Mouse (Mus musculus): ENCODE data around the gene Lsm4. TPM values are rescaled to one million over a fixed set of nuclear protein-coding genes. Genes with fewer than 3 reads are reported as not detected.

Gene Lsm4
- polyA plus RNA-seq, 1 experiment from 2014 or later: 269 TPM

GRCm38 (mm10) chr8:70682692-70683091 is 9.6 kb downstream of the Lsm4 start:
- Histone ChIP-seq H3K27ac (no peak overlapping the region), H3K27me3 (replicated peaks) (peaks cover 35% of the 10 kb centered on the region), H3K36me3 (peaks cover 29% of the 10 kb centered on the region), H3K4me2 (peak overlapping the region; percentile 40; the same call in 1 of the 2 replicates), H3K4me3 (no peak overlapping the region), H3K9ac (no peak overlapping the region), H3K4me1 (peaks cover 47% of the 10 kb centered on the region), H3K9me3 (replicated peaks) (no peaks in the 10 kb centered on the region)
- 60% methylated on average over 3 of the region's 3 CpGs for WGBS (ENCODE audit: insufficient replicate concordance)
- ATAC-seq: no peak

GRCm38 (mm10) chr8:70684291-70684690 is 11.2 kb downstream of the Lsm4 start:
- no peak overlapping the region for H3K4me2 ChIP-seq
- H3K27me3 ChIP-seq (replicated peaks): peaks cover 36% of the 10 kb centered on the region
- no peaks in the 10 kb centered on the region for H3K9me3 ChIP-seq (replicated peaks)
- H3K9ac ChIP-seq: no peak overlapping the region
- H3K36me3 ChIP-seq: peaks cover 13% of the 10 kb centered on the region
- H3K4me1 ChIP-seq: peaks cover 31% of the 10 kb centered on the region
- H3K27ac ChIP-seq: no peak overlapping the region
- no peak overlapping the region for H3K4me3 ChIP-seq
- no peak for ATAC-seq
- 57% methylated on average over 7 of the region's 7 CpGs for WGBS (ENCODE audit: insufficient replicate concordance)

- no peak overlapping the region for H3K27ac ChIP-seq
- peaks cover 15% of the 10 kb centered on the region for H3K4me1 ChIP-seq
- H3K4me3 ChIP-seq: no peak overlapping the region
- WGBS (ENCODE audit: insufficient replicate concordance): 78% methylated on average over 8 of the region's 8 CpGs
- H3K4me2 ChIP-seq: no peak overlapping the region
- H3K9ac ChIP-seq: no peak overlapping the region
- H3K36me3 ChIP-seq: no peaks in the 10 kb centered on the region
- H3K9me3 ChIP-seq (replicated peaks): no peaks in the 10 kb centered on the region
- no peak for ATAC-seq
- peaks cover 47% of the 10 kb centered on the region for H3K27me3 ChIP-seq (replicated peaks)
Measured at GRCm38 (mm10) chr8:70687576-70687975, 14.5 kb downstream of the Lsm4 start.

GRCm38 (mm10) chr8:70688136-70688535 is 15.1 kb downstream of the Lsm4 start:
- peaks cover 43% of the 10 kb centered on the region for H3K27me3 ChIP-seq (replicated peaks)
- H3K9ac ChIP-seq: no peak overlapping the region
- WGBS (ENCODE audit: insufficient replicate concordance): 72% methylated on average over 3 of the region's 3 CpGs
- no peak overlapping the region for H3K4me3 ChIP-seq
- ATAC-seq: no peak
- H3K4me1 ChIP-seq: peaks cover 20% of the 10 kb centered on the region
- no peaks in the 10 kb centered on the region for H3K36me3 ChIP-seq
- no peaks in the 10 kb centered on the region for H3K9me3 ChIP-seq (replicated peaks)
- H3K27ac ChIP-seq: no peak overlapping the region
- H3K4me2 ChIP-seq: no peak overlapping the region

- Histone ChIP-seq H3K36me3 (no peaks in the 10 kb centered on the region), H3K4me3 (no peak overlapping the region), H3K9me3 (replicated peaks) (no peaks in the 10 kb centered on the region), H3K27ac (no peak overlapping the region), H3K4me2 (no peak overlapping the region), H3K4me1 (peaks cover 35% of the 10 kb centered on the region), H3K9ac (no peak overlapping the region; the same call in 1 of the 2 replicates), H3K27me3 (replicated peaks) (peaks cover 33% of the 10 kb centered on the region)
- WGBS (ENCODE audit: insufficient replicate concordance): 66% methylated on average over 5 of the region's 5 CpGs
- no peak for ATAC-seq
Measured at GRCm38 (mm10) chr8:70689892-70690390, 16.9 kb downstream of the Lsm4 start.

GRCm38 (mm10) chr8:70691230-70691629 is 18.2 kb downstream of the Lsm4 start:
- WGBS (ENCODE audit: insufficient replicate concordance): 70% methylated on average over 4 of the region's 4 CpGs
- peak overlapping the region; percentile 54; the same call in 1 of the 2 replicates for H3K4me2 ChIP-seq
- no peak overlapping the region for H3K4me3 ChIP-seq
- ATAC-seq: no peak
- no peak overlapping the region for H3K9ac ChIP-seq
- no peaks in the 10 kb centered on the region for H3K9me3 ChIP-seq (replicated peaks)
- no peak overlapping the region for H3K27ac ChIP-seq
- H3K4me1 ChIP-seq: peaks cover 47% of the 10 kb centered on the region
- H3K36me3 ChIP-seq: no peaks in the 10 kb centered on the region
- peaks cover 28% of the 10 kb centered on the region for H3K27me3 ChIP-seq (replicated peaks)

GRCm38 (mm10) chr8:70691727-70692231 is 18.7 kb downstream of the Lsm4 start:
- 11% methylated on average over 19 of the region's 20 CpGs for WGBS (ENCODE audit: insufficient replicate concordance)
- Histone ChIP-seq H3K27ac (no peak overlapping the region), H3K36me3 (no peaks in the 10 kb centered on the region), H3K9me3 (replicated peaks) (no peaks in the 10 kb centered on the region), H3K4me2 (peak overlapping the region; percentile 54), H3K27me3 (replicated peaks) (peaks cover 22% of the 10 kb centered on the region), H3K4me1 (peaks cover 53% of the 10 kb centered on the region), H3K9ac (peak overlapping the region; percentile 48), H3K4me3 (no peak overlapping the region)
- no peak for ATAC-seq

GRCm38 (mm10) chr8:70693636-70694035 is 20.6 kb downstream of the Lsm4 start:
- 25% methylated on average over 5 of the region's 5 CpGs for WGBS (ENCODE audit: insufficient replicate concordance)
- H3K4me1 ChIP-seq: peaks cover 69% of the 10 kb centered on the region
- peak overlapping the region; percentile 55; the same call in 1 of the 2 replicates for H3K27ac ChIP-seq
- H3K27me3 ChIP-seq (replicated peaks): peaks cover 14% of the 10 kb centered on the region
- H3K9ac ChIP-seq: no peak overlapping the region
- H3K4me2 ChIP-seq: no peak overlapping the region
- no peaks in the 10 kb centered on the region for H3K9me3 ChIP-seq (replicated peaks)
- no peaks in the 10 kb centered on the region for H3K36me3 ChIP-seq
- no peak overlapping the region for H3K4me3 ChIP-seq
- no peak for ATAC-seq

- peak overlapping the region; percentile 38 for H3K4me3 ChIP-seq
- no peaks in the 10 kb centered on the region for H3K9me3 ChIP-seq (replicated peaks)
- peak overlapping the region; percentile 99 for H3K4me2 ChIP-seq
- peak overlapping the region; percentile 98 for H3K27ac ChIP-seq
- peaks cover 69% of the 10 kb centered on the region for H3K4me1 ChIP-seq
- WGBS (ENCODE audit: insufficient replicate concordance): 25% methylated on average over 32 of the region's 32 CpGs
- peak overlapping the region; percentile 79 for H3K9ac ChIP-seq
- ATAC-seq: no peak
- H3K36me3 ChIP-seq: no peaks in the 10 kb centered on the region
- H3K27me3 ChIP-seq (replicated peaks): peaks cover 14% of the 10 kb centered on the region
Measured at GRCm38 (mm10) chr8:70695318-70696018, 22.4 kb downstream of the Lsm4 start.

GRCm38 (mm10) chr8:70696019-70696885 is 23.2 kb downstream of the Lsm4 start:
- ATAC-seq: peak; percentile 54
- Histone ChIP-seq H3K4me2 (peak overlapping the region; percentile 99), H3K9me3 (replicated peaks) (no peaks in the 10 kb centered on the region), H3K36me3 (no peaks in the 10 kb centered on the region), H3K4me1 (peaks cover 76% of the 10 kb centered on the region), H3K27me3 (replicated peaks) (peaks cover 12% of the 10 kb centered on the region), H3K27ac (peak overlapping the region; percentile 98), H3K4me3 (peak overlapping the region; percentile 38), H3K9ac (peak overlapping the region; percentile 79)
- WGBS (ENCODE audit: insufficient replicate concordance): 4% methylated on average over 30 of the region's 31 CpGs

- H3K9ac ChIP-seq: peak overlapping the region; percentile 79
- WGBS (ENCODE audit: insufficient replicate concordance): 55% methylated on average over 4 of the region's 4 CpGs
Measured at GRCm38 (mm10) chr8:70696946-70697345, 23.9 kb downstream of the Lsm4 start.

More at GRCm38 (mm10) chr8:70696946-70697345, 23.9 kb downstream of the Lsm4 start:
- Histone ChIP-seq H3K36me3 (no peaks in the 10 kb centered on the region), H3K4me2 (peak overlapping the region; percentile 99), H3K27me3 (replicated peaks) (peaks cover 5% of the 10 kb centered on the region; the same call in 1 of the 2 replicates), H3K4me1 (peaks cover 74% of the 10 kb centered on the region), H3K4me3 (peak overlapping the region; percentile 38), H3K9me3 (replicated peaks) (no peaks in the 10 kb centered on the region), H3K27ac (peak overlapping the region; percentile 98)
- ATAC-seq: no peak
